Mouse (Mus musculus): Measurements from ENCODE around the gene Rapgef3. TPM values are rescaled to one million over a fixed set of nuclear protein-coding genes. Genes with fewer than 3 reads are reported as not detected.

Rapgef3 gene
- 14.3 and 17.5 TPM in 2 replicates for polyA plus RNA-seq (2014; fragmentation: Nextera tagmentation; extraction: Ambion mirVana)

DNA sequence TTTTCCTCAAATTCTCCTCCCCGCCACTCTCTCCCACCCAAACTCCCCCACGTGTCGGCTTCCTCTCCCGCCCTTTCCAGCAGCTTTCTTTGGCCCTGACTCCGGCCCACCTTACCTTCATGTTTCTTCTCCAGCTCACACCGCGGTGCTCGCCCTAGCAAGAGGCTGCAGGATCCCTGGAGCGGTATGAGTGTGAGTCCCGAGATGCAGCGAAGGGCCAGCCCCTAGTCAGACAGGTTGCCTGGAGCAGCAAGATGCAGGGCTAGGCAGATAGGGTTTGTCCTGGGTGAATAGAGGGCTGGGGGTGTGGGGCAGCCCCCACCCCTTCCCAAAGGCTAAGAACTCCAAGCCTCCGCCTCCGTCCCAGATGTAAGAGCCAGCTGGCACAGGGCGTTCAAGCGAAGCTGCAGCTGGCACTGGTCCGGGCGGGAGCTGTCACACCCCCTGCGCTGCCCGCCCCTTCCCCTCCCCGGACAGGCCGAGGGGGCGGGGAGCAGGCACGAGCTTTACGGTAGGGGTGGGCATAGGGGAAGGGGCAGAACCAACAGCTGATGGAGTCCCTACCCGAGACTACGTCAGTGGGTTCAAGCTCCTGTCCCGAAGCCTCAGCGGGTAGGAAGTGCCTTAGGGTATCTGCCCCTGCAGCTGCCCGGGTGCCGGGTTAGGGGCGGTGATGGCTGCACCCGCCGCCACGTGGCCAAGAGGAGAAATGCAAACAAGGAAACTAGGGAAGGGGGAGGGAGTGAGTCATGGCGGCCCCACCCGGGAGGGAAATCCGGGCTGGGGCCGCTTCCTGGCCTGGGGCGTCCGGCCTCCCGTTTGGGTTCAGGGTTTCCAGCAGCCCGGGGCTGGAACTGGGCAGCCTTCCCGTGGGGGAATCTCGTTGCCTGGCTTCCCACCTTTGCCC lies at the start of gene Rapgef3:
TSS of gene Rapgef3 (minus strand) at position 693 of the 907 bp plus-strand sequence.
- Histone ChIP-seq H3K4me3 (ENCODE audit: low read depth, low read length) (peak within 1 kb of the TSS; percentile 42), H3K4me1 (ENCODE audit: insufficient read depth) (peaks cover 32% of the 10 kb centered on the region), H3K36me3 (ENCODE audit: insufficient read depth) (no peaks in the 10 kb centered on the region), H3K9me3 (ENCODE audit: low read depth, low read length) (no peaks in the 10 kb centered on the region), H3K9ac (peak within 1 kb of the TSS; percentile 59), H3K4me2 (peak within 1 kb of the TSS; percentile 78), H3K27me3 (ENCODE audit: insufficient read depth, low read length) (peaks cover 7% of the 10 kb centered on the region; the same call in 1 of the 2 replicates), H3K27ac (ENCODE audit: low read depth) (peak within 1 kb of the TSS; percentile 76; the same call in 1 of the 2 replicates)
- peak; percentile 78 for TF ChIP-seq CTCF (IDR thresholded peaks at IDR 0.05; ENCODE audit: low read depth)
- DNase-seq (peak; percentile 86), ATAC-seq (ENCODE audit: insufficient read depth) (peak; percentile 91)
- under 1% methylated on average over 44 of the region's 44 CpGs for WGBS

DNA sequence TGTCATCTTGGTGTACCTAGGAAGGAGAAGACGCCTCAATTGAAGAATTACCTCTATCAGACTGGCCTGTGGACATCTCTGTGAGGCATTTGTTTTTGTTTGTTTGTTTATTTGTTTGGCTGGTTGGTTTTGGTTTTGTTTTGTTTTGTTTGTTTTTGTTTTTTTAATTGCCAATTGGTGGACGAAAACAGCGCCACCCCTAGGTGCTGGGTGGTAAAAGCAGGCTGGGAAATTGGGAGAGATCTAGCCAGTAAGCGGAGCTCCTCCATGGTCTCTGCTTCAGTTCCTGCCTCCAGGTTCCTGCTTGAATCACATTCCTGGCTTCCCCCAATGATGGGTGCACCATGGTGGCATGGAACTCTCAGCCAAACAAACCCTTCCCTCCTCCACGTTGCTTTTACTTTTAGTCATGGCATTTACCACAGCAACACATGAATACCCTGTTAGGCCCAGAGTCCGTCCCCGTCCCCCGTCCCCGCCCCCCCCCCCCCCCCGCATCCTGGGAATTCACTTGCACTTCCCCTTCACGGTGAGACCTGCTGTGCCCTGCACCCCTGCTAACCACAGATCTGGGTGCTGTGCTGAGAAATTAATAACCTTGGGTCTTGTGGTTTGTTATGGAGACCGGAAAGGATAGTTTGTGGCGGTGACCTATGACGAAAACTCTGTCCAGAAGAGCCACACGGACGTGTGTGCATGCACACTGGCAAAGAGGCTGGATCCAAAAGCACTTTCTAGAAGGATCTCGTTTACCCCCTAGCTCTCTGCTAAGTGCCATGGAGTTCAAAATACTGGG lies 48.6 kb upstream of the Rapgef3 start:
- DNase-seq (no peak), ATAC-seq (ENCODE audit: insufficient read depth) (no peak)
- WGBS, result 89% methylated on average over 17 of the region's 17 CpGs
- TF ChIP-seq CTCF (IDR thresholded peaks at IDR 0.05; ENCODE audit: low read depth), result peak; percentile 23
- Histone ChIP-seq H3K36me3 (ENCODE audit: insufficient read depth) (peaks cover 10% of the 10 kb centered on the region; the same call in 1 of the 2 replicates), H3K27me3 (ENCODE audit: insufficient read depth, low read length) (no peaks in the 10 kb centered on the region), H3K9me3 (ENCODE audit: low read depth, low read length) (no peaks in the 10 kb centered on the region), H3K4me2 (no peak overlapping the region), H3K4me3 (ENCODE audit: low read depth, low read length) (no peak overlapping the region), H3K4me1 (ENCODE audit: insufficient read depth) (peaks cover 17% of the 10 kb centered on the region), H3K9ac (no peak overlapping the region), H3K27ac (ENCODE audit: low read depth) (no peak overlapping the region)

DNA sequence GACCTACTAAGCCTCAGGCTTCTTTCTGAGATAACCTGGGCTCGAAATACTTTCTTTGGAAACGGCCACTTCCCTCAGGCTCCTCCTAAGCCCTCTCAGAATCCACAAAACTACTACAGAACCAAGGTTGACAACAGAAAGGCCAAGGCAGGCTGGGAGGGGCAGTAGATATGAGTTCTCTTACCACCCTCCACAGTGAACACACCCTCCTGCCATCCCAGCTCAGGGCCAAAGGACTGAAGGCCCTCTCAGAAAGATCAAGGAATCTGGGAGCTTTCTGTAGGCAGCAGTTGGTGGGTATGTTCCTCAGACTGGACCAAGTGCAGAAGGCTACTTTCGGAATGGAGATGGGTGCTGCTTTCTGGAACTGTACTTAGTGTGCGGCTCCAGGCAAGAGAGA lies 47.5 kb upstream of the Rapgef3 start:
- WGBS, result 92% methylated on average over 4 of the region's 4 CpGs
- no peak overlapping the region for H3K4me3 ChIP-seq (ENCODE audit: low read depth, low read length)
- H3K36me3 ChIP-seq (ENCODE audit: insufficient read depth), result peaks cover 13% of the 10 kb centered on the region
- H3K9me3 ChIP-seq (ENCODE audit: low read depth, low read length), result no peaks in the 10 kb centered on the region
- H3K27ac ChIP-seq (ENCODE audit: low read depth), result peak overlapping the region; percentile 30; the same call in 1 of the 2 replicates
- H3K27me3 ChIP-seq (ENCODE audit: insufficient read depth, low read length), result no peaks in the 10 kb centered on the region
- no peak for TF ChIP-seq CTCF (IDR thresholded peaks at IDR 0.05; ENCODE audit: low read depth)
- DNase-seq (no peak), ATAC-seq (ENCODE audit: insufficient read depth) (no peak)
- no peak overlapping the region; the same call in 1 of the 2 replicates for H3K9ac ChIP-seq
- no peak overlapping the region for H3K4me2 ChIP-seq
- H3K4me1 ChIP-seq (ENCODE audit: insufficient read depth), result peaks cover 12% of the 10 kb centered on the region

DNA sequence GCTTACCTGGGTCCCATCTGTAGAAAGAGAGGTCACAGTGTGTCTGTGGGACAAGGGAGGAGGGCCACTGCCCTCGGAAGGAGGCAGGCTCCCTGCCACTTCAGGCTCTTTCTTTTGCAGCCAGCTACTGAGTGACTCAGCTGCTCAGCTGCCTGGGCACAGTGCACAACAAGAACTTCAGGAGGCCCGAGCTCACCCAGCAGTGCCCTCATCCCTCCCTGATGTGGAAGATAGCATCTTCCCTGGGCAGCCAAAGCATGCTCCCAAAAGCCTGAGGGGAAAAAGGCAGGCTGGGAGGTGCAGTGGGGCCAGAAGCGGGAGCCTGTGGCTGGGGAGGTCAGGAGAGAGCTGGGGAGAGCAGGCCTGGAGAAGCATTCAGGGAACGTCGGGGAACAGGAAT lies 46.9 kb upstream of the Rapgef3 start:
- DNase-seq (no peak), ATAC-seq (ENCODE audit: insufficient read depth) (no peak)
- H3K9ac ChIP-seq, result no peak overlapping the region; the same call in 1 of the 2 replicates
- H3K27ac ChIP-seq (ENCODE audit: low read depth), result peak overlapping the region; percentile 30; the same call in 1 of the 2 replicates
- peaks cover 16% of the 10 kb centered on the region for H3K36me3 ChIP-seq (ENCODE audit: insufficient read depth)
- 52% methylated on average over 5 of the region's 5 CpGs for WGBS
- H3K9me3 ChIP-seq (ENCODE audit: low read depth, low read length), result no peaks in the 10 kb centered on the region
- no peak overlapping the region for H3K4me3 ChIP-seq (ENCODE audit: low read depth, low read length)
- H3K27me3 ChIP-seq (ENCODE audit: insufficient read depth, low read length), result no peaks in the 10 kb centered on the region
- H3K4me1 ChIP-seq (ENCODE audit: insufficient read depth), result peaks cover 12% of the 10 kb centered on the region
- no peak for TF ChIP-seq CTCF (IDR thresholded peaks at IDR 0.05; ENCODE audit: low read depth)
- no peak overlapping the region for H3K4me2 ChIP-seq

DNA sequence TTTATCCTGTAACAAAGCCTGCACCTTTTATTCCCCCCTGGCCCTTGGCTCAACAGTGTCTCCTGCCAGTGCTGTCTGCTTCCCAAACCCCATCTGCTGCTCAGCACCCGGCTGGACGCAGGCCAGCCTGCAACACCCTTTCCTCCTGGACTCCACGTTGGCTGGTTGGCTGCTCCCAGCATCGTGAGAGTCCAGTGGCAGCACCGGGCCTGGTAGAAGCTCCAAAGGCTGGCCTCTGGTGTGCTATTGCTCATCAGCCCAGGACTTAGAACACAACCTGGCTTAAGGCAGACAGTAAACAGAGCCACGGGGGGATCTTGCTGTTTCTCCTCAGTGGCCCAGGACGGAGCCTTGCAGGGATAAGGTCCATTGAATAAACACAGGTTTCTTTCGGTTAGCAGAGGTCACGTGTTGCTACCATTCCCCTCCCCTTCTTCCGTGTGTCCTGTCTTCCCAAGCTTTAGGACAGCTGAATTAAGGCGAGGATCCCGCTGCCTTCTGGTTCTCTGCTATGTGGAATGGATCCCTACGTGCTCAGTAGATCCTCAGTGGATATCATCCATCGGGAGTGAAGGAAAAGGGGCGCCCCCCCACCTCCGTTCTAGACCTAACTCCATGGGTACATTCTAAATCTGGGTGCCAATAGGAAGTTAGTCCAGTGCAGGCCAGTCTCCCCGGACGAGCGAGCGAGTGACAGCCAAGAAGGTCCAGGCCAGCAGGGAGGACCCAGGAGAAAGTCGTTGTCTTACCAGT lies 45.9 kb upstream of the Rapgef3 start:
- TF ChIP-seq CTCF (IDR thresholded peaks at IDR 0.05; ENCODE audit: low read depth), result no peak
- Histone ChIP-seq H3K4me3 (ENCODE audit: low read depth, low read length) (no peak overlapping the region), H3K36me3 (ENCODE audit: insufficient read depth) (peaks cover 27% of the 10 kb centered on the region), H3K4me1 (ENCODE audit: insufficient read depth) (peaks cover 12% of the 10 kb centered on the region), H3K9me3 (ENCODE audit: low read depth, low read length) (no peaks in the 10 kb centered on the region), H3K4me2 (peak overlapping the region; percentile 22; the same call in 1 of the 2 replicates), H3K27ac (ENCODE audit: low read depth) (peak overlapping the region; percentile 14; the same call in 1 of the 2 replicates), H3K9ac (no peak overlapping the region), H3K27me3 (ENCODE audit: insufficient read depth, low read length) (no peaks in the 10 kb centered on the region)
- ATAC-seq (ENCODE audit: insufficient read depth) (0 out of 2 replicates have a peak, but pooled peaks have one; percentile 29), DNase-seq (peak; percentile 57)
- WGBS, result 37% methylated on average over 21 of the region's 21 CpGs

DNA sequence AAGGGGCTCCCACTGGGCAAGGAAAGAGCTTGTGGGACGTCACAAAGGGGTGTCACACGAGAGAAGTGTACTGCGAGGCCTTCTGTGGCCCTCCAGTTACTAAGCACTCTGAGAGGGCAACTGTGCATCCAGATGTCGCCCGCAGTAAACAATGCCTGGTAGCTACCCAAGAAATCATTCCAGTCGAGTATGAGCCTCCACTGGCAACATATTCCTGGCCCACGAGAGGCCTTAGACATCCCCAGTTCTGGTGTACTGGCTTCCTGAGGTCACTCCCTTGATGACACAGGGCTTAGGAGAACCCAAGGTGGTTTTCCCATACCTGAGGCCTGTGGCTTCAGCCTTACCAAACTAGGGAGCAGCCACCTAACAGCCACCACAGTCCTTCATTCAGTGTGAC lies 45.1 kb upstream of the Rapgef3 start:
- H3K27ac ChIP-seq (ENCODE audit: low read depth), result peak overlapping the region; percentile 40; the same call in 1 of the 2 replicates
- no peak overlapping the region for H3K4me3 ChIP-seq (ENCODE audit: low read depth, low read length)
- H3K9me3 ChIP-seq (ENCODE audit: low read depth, low read length), result no peaks in the 10 kb centered on the region
- TF ChIP-seq CTCF (IDR thresholded peaks at IDR 0.05; ENCODE audit: low read depth), result no peak
- WGBS, result 64% methylated on average over 7 of the region's 7 CpGs
- DNase-seq, result no peak
- H3K4me1 ChIP-seq (ENCODE audit: insufficient read depth), result peaks cover 12% of the 10 kb centered on the region
- no peak overlapping the region for H3K9ac ChIP-seq
- H3K27me3 ChIP-seq (ENCODE audit: insufficient read depth, low read length), result no peaks in the 10 kb centered on the region
- ATAC-seq (ENCODE audit: insufficient read depth), result no peak
- H3K4me2 ChIP-seq, result no peak overlapping the region
- H3K36me3 ChIP-seq (ENCODE audit: insufficient read depth), result peaks cover 35% of the 10 kb centered on the region
